Mouse (Mus musculus): ENCODE measurements around the gene Grip1. TPM values are rescaled to one million over a fixed set of nuclear protein-coding genes. Genes with fewer than 3 reads are reported as not detected.
"Not testable (repeated sequence)": the region's sequence is repeated elsewhere in the genome, so short reads cannot be mapped to it uniquely, and the experiment has no call there.

Gene Grip1
- polyA plus RNA-seq, 1 experiment from 2014 or later = 7.9 TPM

DNA sequence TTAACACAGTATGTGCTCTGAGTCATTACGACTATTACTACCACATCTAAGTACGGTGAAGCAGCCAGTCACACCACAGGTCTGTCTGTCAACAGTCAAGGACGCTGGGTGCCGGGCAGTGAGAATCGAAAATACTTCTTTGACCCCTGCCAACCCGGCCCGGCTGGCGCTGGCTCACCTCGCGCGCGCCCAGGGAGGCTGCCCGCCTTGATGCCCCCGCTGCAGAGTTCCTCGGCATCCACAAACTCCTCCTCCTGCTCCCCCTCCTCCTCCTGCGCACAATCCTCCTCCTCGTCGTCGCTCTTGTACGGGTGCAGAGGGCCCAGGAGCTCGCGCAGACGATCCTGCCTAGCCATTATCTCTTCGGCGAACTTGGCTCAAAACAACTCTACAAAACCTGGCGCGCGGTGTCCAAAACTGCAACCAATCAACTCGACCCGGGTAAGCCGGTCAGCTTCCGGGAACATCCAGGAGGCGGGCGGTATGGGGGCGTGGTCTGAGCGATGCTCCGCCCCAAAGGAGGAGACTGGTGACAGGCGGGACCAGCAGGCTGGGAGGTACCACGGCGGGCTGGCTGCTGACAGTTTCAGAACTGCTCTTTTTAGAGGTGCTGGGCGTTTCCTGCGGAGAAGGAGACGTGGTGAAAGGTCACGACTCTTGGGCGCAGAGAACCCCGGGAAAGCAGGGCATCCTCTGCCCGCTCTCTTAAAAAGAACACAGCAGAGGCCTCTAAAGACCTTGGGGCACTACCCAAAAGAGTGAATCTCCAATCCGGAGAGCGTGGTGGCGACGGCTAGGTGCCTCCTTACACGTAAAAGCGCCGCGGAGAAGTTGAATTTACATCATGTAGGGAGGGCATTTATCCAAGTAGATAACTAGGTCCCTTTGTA is 659.1 kb downstream of the Grip1 start, which contains the start of gene Helb:
TSS of gene Helb (minus strand) at position 481 of the 890 bp plus-strand sequence.
- WGBS = 1% methylated on average over 55 of the region's 55 CpGs
- Histone ChIP-seq H3K9me3 (no peaks in the 10 kb centered on the region), H3K36me3 (peaks cover 15% of the 10 kb centered on the region; the same call in 1 of the 2 replicates), H3K27me3 (ENCODE audit: insufficient read depth, poor library complexity, severe bottlenecking) (no peaks in the 10 kb centered on the region), H3K4me3 (peak within 1 kb of the TSS; percentile 85), H3K4me1 (replicated peaks) (peaks cover 6% of the 10 kb centered on the region; the same call in 1 of the 2 replicates), H3K27ac (peak within 1 kb of the TSS; percentile 89)
- DNase-seq (ENCODE audit: low spot score) = peak; percentile 97

GRCm38 (mm10) chr10:120113482-120113881 is 659.9 kb downstream of the Grip1 start:
- not testable (repeated sequence) for DNase-seq (ENCODE audit: low spot score); H3K9me3 ChIP-seq; H3K27ac ChIP-seq; H3K4me1 ChIP-seq (replicated peaks); H3K27me3 ChIP-seq (ENCODE audit: insufficient read depth, poor library complexity, severe bottlenecking); H3K36me3 ChIP-seq
- 68% methylated on average over 9 of the region's 9 CpGs for WGBS
- H3K4me3 ChIP-seq = peak overlapping the region; percentile 85

- WGBS = 76% methylated on average over 6 of the region's 6 CpGs
- peaks cover 6% of the 10 kb centered on the region; the same call in 1 of the 2 replicates for H3K36me3 ChIP-seq
- peaks cover 6% of the 10 kb centered on the region; the same call in 1 of the 2 replicates for H3K4me1 ChIP-seq (replicated peaks)
- no peak overlapping the region for H3K4me3 ChIP-seq
- DNase-seq (ENCODE audit: low spot score) = no peak
- no peaks in the 10 kb centered on the region for H3K9me3 ChIP-seq
- H3K27me3 ChIP-seq (ENCODE audit: insufficient read depth, poor library complexity, severe bottlenecking) = no peaks in the 10 kb centered on the region
- no peak overlapping the region for H3K27ac ChIP-seq
These were observed 660.4 kb downstream of the Grip1 start for GRCm38 (mm10) chr10:120113980-120114379.

DNA sequence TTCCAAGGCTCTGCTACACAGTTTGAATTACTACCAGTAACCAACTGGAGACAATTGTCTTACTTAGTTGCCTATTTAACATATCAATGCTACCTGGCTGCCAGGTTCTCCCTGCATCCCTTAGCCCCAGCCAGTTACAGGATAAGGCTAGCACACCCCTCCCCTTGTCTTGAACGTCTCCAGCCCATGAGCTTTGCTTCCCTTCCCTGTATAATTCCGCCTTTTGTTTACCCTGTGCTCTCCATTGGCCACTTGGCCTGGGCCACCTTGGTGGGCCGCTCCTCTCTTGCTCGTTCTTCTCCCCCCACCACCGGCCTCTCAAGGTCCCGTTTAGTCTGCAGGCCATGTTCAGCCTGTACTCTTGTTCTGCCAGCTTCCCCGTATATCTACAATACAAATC is 660.9 kb downstream of the Grip1 start:
- Histone ChIP-seq H3K9me3 (no peaks in the 10 kb centered on the region), H3K4me1 (replicated peaks) (peaks cover 6% of the 10 kb centered on the region; the same call in 1 of the 2 replicates), H3K27ac (no peak overlapping the region), H3K36me3 (peaks cover 6% of the 10 kb centered on the region; the same call in 1 of the 2 replicates), H3K4me3 (no peak overlapping the region), H3K27me3 (ENCODE audit: insufficient read depth, poor library complexity, severe bottlenecking) (no peaks in the 10 kb centered on the region)
- WGBS = 44% methylated on average over 7 of the region's 7 CpGs
- DNase-seq (ENCODE audit: low spot score) = no peak

GRCm38 (mm10) chr10:120115249-120115648 is 661.6 kb downstream of the Grip1 start:
- no peak for DNase-seq (ENCODE audit: low spot score)
- peaks cover 6% of the 10 kb centered on the region; the same call in 1 of the 2 replicates for H3K4me1 ChIP-seq (replicated peaks)

DNA sequence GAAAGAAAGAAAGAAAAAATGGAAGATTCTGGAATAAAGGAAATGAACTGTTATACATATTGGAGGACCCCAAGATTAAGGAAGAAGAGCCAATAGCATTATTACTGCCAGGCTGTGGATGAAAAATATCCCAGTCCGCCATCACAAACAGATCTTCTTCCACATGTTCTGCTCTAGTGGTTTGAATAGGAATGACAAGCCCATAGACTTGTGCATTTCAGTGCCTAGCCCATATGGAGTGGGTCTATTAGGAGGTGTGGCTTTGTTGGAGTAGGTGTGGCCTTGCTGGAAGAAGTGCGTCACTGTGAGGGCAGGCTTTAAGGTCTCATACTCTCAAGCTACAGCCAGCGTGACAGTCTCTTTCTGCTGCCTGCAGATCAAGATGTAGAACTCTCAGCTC is 670.1 kb downstream of the Grip1 start:
- Histone ChIP-seq H3K36me3 (no peaks in the 10 kb centered on the region), H3K4me1 (replicated peaks) (0 out of 2 replicates have a peak, but pooled peaks cover 3% of the 10 kb centered on the region), H3K27me3 (ENCODE audit: insufficient read depth, poor library complexity, severe bottlenecking) (no peaks in the 10 kb centered on the region; the same call in 1 of the 2 replicates), H3K27ac (no peak overlapping the region), H3K9me3 (no peaks in the 10 kb centered on the region), H3K4me3 (no peak overlapping the region)
- no peak for DNase-seq (ENCODE audit: low spot score)
- WGBS = 90% methylated on average over 3 of the region's 3 CpGs

More at GRCm38 (mm10) chr10:120115249-120115648, 661.6 kb downstream of the Grip1 start:
- no peaks in the 10 kb centered on the region for H3K27me3 ChIP-seq (ENCODE audit: insufficient read depth, poor library complexity, severe bottlenecking)
- peaks cover 6% of the 10 kb centered on the region; the same call in 1 of the 2 replicates for H3K36me3 ChIP-seq
- no peaks in the 10 kb centered on the region for H3K9me3 ChIP-seq
- H3K4me3 ChIP-seq = no peak overlapping the region
- H3K27ac ChIP-seq = no peak overlapping the region
- 92% methylated on average over 1 of the region's 1 CpGs for WGBS

DNA sequence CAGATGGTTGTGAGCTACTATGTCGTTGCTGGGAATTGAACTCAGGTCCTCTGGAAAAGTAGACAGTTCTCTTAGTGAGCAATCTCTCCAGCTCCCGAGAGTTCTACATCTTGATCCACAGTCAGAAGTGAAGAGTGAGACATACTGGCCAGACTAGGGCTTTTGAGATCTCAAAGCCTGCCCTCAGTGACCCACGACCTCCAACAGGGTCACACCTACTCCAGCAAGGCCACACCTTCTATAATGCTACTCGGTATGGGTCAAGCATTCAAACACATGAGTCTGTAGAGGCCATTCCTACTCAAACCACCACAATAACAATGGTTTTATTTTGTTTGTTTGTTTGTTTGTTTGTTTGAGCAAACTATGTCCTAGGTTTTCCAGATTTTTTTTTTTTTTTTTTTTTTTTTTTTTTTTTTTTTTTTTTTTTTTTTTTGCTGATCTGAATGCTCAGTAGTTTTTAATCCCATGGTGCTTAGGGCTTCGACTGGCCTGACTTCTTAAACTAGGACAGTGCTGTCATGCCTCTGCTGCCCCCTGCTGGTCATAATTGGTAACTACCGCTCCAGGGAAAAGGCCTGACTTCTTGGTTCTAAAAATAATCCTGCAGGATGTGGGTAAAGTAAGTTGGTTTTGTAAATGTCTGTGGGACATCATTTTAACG is 671.3 kb downstream of the Grip1 start:
- 52% methylated on average over 7 of the region's 7 CpGs for WGBS
- H3K4me1 ChIP-seq (replicated peaks) = 0 out of 2 replicates have a peak, but pooled peaks cover 6% of the 10 kb centered on the region
- H3K27ac ChIP-seq = no peak overlapping the region
- H3K4me3 ChIP-seq = no peak overlapping the region
- H3K9me3 ChIP-seq = no peaks in the 10 kb centered on the region
- no peaks in the 10 kb centered on the region for H3K36me3 ChIP-seq
- H3K27me3 ChIP-seq (ENCODE audit: insufficient read depth, poor library complexity, severe bottlenecking) = no peaks in the 10 kb centered on the region; the same call in 1 of the 2 replicates
- DNase-seq (ENCODE audit: low spot score) = peak; percentile 78

- DNase-seq (ENCODE audit: low spot score) = no peak
- no peaks in the 10 kb centered on the region for H3K36me3 ChIP-seq
- H3K4me3 ChIP-seq = no peak overlapping the region
- H3K27ac ChIP-seq = no peak overlapping the region
- H3K27me3 ChIP-seq (ENCODE audit: insufficient read depth, poor library complexity, severe bottlenecking) = no peaks in the 10 kb centered on the region; the same call in 1 of the 2 replicates
- no peaks in the 10 kb centered on the region for H3K9me3 ChIP-seq
- 0 out of 2 replicates have a peak, but pooled peaks cover 6% of the 10 kb centered on the region for H3K4me1 ChIP-seq (replicated peaks)
- WGBS = 77% methylated on average over 10 of the region's 10 CpGs
These were observed 671.8 kb downstream of the Grip1 start for GRCm38 (mm10) chr10:120125465-120125857.

DNA sequence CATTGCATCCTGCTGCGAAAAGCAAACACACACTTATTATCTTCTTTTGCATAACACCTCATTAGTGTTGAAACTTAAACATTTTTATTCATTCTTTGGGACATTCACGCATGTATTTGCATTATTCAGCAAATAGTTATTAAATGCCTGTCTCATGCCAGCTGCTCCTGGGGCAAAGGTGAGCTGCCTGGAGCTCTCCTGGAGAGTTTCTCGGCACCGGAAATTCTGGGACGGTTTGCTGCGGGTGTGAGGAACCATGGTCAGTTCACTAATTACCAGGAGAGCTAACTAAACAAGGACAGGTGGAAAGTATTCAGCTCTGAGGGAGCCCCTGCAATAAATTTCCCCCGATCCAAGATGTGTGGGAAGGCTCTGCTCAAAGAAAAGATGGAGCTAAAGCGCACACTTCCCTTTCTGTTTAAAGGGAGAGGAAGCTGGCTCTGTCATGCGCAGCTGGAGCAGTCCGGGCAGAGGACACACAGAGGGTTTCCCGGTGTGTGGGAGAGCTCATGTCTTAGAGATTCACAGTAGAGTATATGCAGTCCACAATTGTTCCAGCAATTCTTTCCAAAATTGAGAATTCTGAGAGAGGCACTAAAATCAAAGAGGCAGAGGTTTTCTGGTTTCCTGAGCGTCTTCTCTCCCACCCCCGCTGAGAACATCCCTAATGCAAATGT is 675.1 kb downstream of the Grip1 start:
- no peak for DNase-seq (ENCODE audit: low spot score)
- Histone ChIP-seq H3K4me3 (no peak overlapping the region), H3K4me1 (replicated peaks) (0 out of 2 replicates have a peak, but pooled peaks cover 6% of the 10 kb centered on the region), H3K27me3 (ENCODE audit: insufficient read depth, poor library complexity, severe bottlenecking) (no peaks in the 10 kb centered on the region; the same call in 1 of the 2 replicates), H3K9me3 (no peaks in the 10 kb centered on the region), H3K27ac (no peak overlapping the region), H3K36me3 (no peaks in the 10 kb centered on the region)
- 54% methylated on average over 13 of the region's 13 CpGs for WGBS

DNA sequence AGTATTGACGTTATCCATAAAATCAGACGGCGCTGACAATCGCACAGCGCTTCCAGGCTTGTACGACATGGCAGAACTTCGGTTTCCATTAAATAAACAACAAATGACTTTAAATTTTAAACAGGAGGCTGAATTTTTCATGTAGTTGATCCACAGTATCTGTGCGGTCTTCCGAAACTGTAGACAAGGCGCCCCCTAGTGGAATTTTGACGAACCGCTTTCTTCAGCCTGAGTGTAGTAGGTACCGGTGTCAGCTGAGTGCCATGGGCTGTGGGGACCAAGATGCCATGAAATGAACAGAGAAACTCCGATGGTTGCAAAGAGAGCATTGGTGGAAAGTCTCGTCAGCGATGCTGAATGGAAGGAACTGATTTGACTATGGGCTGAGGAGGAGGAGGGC is 677.0 kb downstream of the Grip1 start:
- no peaks in the 10 kb centered on the region; the same call in 1 of the 2 replicates for H3K27me3 ChIP-seq (ENCODE audit: insufficient read depth, poor library complexity, severe bottlenecking)
- H3K36me3 ChIP-seq = no peaks in the 10 kb centered on the region
- H3K4me1 ChIP-seq (replicated peaks) = 0 out of 2 replicates have a peak, but pooled peaks cover 10% of the 10 kb centered on the region
- H3K9me3 ChIP-seq = no peaks in the 10 kb centered on the region
- no peak overlapping the region for H3K27ac ChIP-seq
- WGBS = 65% methylated on average over 16 of the region's 16 CpGs
- DNase-seq (ENCODE audit: low spot score) = peak; percentile 44
- H3K4me3 ChIP-seq = no peak overlapping the region

- no peaks in the 10 kb centered on the region for H3K36me3 ChIP-seq
- H3K27me3 ChIP-seq (ENCODE audit: insufficient read depth, poor library complexity, severe bottlenecking) = no peaks in the 10 kb centered on the region
- H3K9me3 ChIP-seq = 0 out of 2 replicates have a peak, but pooled peaks cover 2% of the 10 kb centered on the region
- 84% methylated on average over 11 of the region's 11 CpGs for WGBS
- no peak for DNase-seq (ENCODE audit: low spot score)
- H3K27ac ChIP-seq = no peak overlapping the region
- H3K4me1 ChIP-seq (replicated peaks) = 0 out of 2 replicates have a peak, but pooled peaks cover 8% of the 10 kb centered on the region
- no peak overlapping the region for H3K4me3 ChIP-seq
These were observed 680.1 kb downstream of the Grip1 start for GRCm38 (mm10) chr10:120133697-120134096.

DNA sequence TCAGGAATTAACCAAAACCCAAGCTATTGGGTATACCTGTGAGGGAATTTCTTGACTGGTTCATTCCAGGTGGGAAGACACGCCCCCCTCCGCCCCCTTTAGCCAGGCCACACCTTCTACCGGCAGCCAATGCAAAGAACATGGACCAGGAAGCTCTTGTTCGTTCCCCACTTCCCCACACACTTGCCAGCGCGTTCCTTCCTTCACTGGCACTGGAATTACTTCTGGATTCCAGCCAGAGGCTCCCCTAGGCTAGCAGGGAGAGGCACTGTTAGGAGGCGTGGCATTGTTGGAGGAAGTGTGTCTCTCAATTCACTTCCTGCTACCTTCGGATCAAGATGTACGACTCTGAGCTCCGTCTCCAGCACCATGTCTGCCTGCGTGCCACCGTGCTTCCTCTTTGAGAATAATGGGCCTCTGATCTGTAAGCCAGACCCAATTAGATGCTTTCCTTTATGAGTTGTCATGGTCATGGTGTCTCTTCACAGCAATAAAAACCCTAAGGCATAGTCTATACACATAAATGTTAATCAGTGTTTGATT is 682.5 kb downstream of the Grip1 start:
- H3K4me1 ChIP-seq (replicated peaks) = 0 out of 2 replicates have a peak, but pooled peaks cover 4% of the 10 kb centered on the region
- H3K9me3 ChIP-seq = 0 out of 2 replicates have a peak, but pooled peaks cover 2% of the 10 kb centered on the region
- no peak overlapping the region for H3K27ac ChIP-seq
- H3K27me3 ChIP-seq (ENCODE audit: insufficient read depth, poor library complexity, severe bottlenecking) = no peaks in the 10 kb centered on the region
- no peak for DNase-seq (ENCODE audit: low spot score)
- WGBS = 86% methylated on average over 12 of the region's 12 CpGs
- no peaks in the 10 kb centered on the region for H3K36me3 ChIP-seq
- H3K4me3 ChIP-seq = no peak overlapping the region

Data from hindbrain, embryonic 10.5 days (tissue).